Mouse (Mus musculus) embryonic facial prominence, embryonic 11.5 days (tissue): ENCODE results near the gene Myrip. TPM values are rescaled to one million over a fixed set of nuclear protein-coding genes. Genes with fewer than 3 reads are reported as not detected.

Experiments used
- ATAC-seq: fragments of 200-750 bp; cut with Nextera tagmentation; replicated peaks from 2 replicates; pipeline ENCODE4 v1.8.0; 2017; ENCODE audit warnings: low read depth; ENCODE audit not compliant: insufficient number of reproducible peaks, low FRiP score, low TSS enrichment
- DNase-seq: peaks from one replicate; pipeline ENCODE4 v3.0.0-alpha.2; 2015; ENCODE audit warnings: low spot score
- H3K27ac ChIP-seq: fragments of 300-500 bp; sonication (generic); replicated peaks from 2 replicates; pipeline ENCODE4 v1.5.1; 2014; ENCODE audit warnings: mild to moderate bottlenecking, low read depth, low read length, control low read depth
- H3K27me3 ChIP-seq: fragments of 300-500 bp; sonication (generic); 2 replicates; pipeline ENCODE4 v1.6.1; 2014; ENCODE audit warnings: mild to moderate bottlenecking, low read length, moderate library complexity, mixed read lengths; ENCODE audit not compliant: control insufficient read depth, insufficient read depth
- H3K36me3 ChIP-seq: fragments of 300-500 bp; sonication (generic); replicated peaks from 2 replicates; pipeline ENCODE4 v1.6.1; 2014; ENCODE audit warnings: low read depth, mild to moderate bottlenecking, low read length, moderate library complexity, mixed read lengths; ENCODE audit not compliant: control insufficient read depth, insufficient read depth
- H3K4me1 ChIP-seq: fragments of 300-500 bp; sonication (generic); 2 replicates; pipeline ENCODE4 v1.6.1; 2014; ENCODE audit warnings: low read length, mixed read lengths; ENCODE audit not compliant: control insufficient read depth, insufficient read depth
- H3K4me2 ChIP-seq: fragments of 300-500 bp; sonication (generic); 2 replicates; pipeline ENCODE4 v1.6.1; 2014; ENCODE audit warnings: low read depth, mild to moderate bottlenecking, control low read depth, low read length, moderate library complexity
- H3K4me3 ChIP-seq: fragments of 300-500 bp; sonication (generic); 2 replicates; pipeline ENCODE4 v1.5.1; 2014; ENCODE audit warnings: low read depth, low read length, control low read depth
- H3K9ac ChIP-seq: fragments of 300-500 bp; sonication (generic); replicated peaks from 2 replicates; pipeline ENCODE4 v1.6.1; 2014; ENCODE audit warnings: mild to moderate bottlenecking, control low read depth, low read length
- H3K9me3 ChIP-seq: fragments of 300-500 bp; sonication (generic); replicated peaks from 2 replicates; pipeline ENCODE4 v1.6.1; 2016; ENCODE audit warnings: mild to moderate bottlenecking, low read length, inconsistent platforms, mixed read lengths; ENCODE audit not compliant: control insufficient read depth
- WGBS: fragments of 180-500 bp; shearing (Covaris S2); extraction: QIAGEN DNeasy Blood & Tissue Kit; methylation state at CpG from one replicate; pipeline ENCODE4 v1.1.7; 2014; 5-methylcytosine and 5-hydroxymethylcytosine counted together
- polyA plus RNA-seq: library from polyadenylated mRNA; unstranded; fragments of >200 nt; fragmentation: Nextera tagmentation; extraction: Ambion mirVana; gene quantifications from 2 replicates; pipeline ENCODE4 v1.2.1, GENCODE M21; 2014

The Myrip gene
- polyA plus RNA-seq, 1 experiment from 2014 or later = 0.43 TPM

DNA sequence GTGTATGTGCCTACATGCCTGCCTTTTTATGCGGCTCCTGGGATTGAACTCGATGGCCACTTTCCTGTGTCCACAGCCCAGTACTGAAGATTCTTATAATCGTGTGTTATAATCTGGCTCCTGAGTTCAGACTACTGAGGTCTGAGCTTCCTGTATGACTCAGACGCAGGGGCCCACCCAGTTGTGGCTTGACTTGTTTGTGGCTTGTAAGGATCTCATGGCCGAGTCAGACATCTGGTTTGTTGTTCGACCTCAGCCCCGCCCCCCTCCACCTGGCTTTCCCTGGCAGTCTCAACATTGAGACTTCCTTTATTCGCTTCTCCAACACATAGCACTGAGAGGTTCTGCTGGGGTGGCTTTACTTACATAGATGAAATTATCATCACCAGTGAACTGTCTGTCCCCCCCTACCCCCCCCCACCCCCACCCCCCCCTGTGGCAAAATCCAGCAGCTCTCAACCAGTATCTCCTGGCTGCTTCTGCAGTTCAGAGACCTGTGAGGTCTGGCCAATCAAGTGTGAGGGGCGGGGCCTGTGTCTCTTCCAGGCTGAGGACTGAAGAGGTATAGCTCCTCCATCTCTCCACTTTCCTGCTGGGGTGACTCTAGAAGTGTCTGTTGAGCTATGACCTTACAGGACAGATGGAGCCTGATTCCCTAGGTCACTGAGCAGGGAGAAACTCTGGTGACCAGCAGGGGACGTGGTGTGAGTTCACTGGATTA, 38.8 kb downstream of the Myrip start:
- no peak overlapping the region for H3K4me2 ChIP-seq
- no peaks in the 10 kb centered on the region for H3K27me3 ChIP-seq
- peak; percentile 62 for DNase-seq
- H3K36me3 ChIP-seq = no peaks in the 10 kb centered on the region
- H3K9me3 ChIP-seq = no peaks in the 10 kb centered on the region
- H3K27ac ChIP-seq = no peak overlapping the region
- WGBS = 67% methylated on average over 10 of the region's 10 CpGs
- H3K4me3 ChIP-seq = no peak overlapping the region
- no peak overlapping the region for H3K9ac ChIP-seq
- H3K4me1 ChIP-seq = no peaks in the 10 kb centered on the region
- no peak for ATAC-seq

DNA sequence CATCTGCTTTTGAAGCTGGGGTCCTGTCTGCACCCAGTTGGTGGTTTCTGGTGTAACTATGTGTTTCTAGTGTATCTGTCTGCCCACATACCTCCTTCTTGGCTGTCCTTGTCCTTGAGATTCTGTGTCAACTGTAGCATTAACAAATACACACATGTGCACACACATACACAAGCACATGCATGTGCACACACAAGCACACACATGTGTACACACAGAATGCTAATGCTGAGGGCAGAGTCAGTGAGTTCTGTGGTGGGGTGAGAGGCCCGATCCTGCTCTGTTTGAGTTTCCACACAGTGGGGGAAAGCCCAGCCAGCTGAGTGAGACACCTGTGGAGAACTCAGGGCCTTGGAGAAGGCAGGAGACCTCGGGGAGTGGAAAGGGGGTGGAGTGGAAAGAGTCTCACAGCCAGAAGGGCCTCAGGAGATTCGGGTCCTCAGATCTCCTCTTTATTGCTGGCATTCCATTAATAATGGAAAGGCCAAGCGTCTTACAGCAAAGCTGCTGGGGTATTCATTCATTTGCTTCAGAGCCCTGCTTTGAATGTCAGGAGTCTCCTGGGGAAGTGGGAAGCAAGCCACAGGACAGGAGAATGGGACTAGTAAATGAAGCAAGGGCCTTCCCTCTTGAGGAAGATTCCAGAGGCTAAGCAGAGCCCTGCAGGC, 41.9 kb downstream of the Myrip start:
- DNase-seq (no peak), ATAC-seq (no peak)
- Histone ChIP-seq H3K4me3 (no peak overlapping the region), H3K27ac (no peak overlapping the region), H3K36me3 (no peaks in the 10 kb centered on the region), H3K9ac (no peak overlapping the region), H3K9me3 (no peaks in the 10 kb centered on the region), H3K4me2 (no peak overlapping the region), H3K4me1 (no peaks in the 10 kb centered on the region), H3K27me3 (no peaks in the 10 kb centered on the region)
- WGBS = 59% methylated on average over 4 of the region's 4 CpGs

DNA sequence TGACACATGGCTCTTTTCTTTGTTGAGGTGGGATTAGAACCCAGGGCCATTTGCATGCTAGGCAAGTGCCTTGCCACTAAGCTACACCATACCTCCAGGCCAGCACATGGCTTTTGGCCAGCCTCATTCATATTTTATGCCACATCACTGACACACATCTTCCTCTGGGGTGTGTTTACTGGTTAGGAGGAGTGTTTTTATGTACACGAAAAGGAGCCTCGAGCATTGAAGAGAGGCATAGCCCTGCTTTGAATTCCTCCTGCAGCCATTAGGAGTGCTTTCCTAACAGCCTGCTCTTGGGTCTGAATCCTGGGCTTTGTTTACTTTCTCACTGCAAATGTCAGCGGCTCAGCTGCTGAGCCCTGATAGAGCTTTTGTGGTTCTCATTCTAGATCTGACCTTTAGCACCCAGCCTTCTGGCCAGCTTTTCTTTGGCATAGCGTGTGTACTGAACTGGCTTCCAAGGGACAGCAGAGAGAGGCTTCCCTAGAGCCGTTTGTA, 44.4 kb downstream of the Myrip start:
- no peak overlapping the region for H3K4me2 ChIP-seq
- H3K27ac ChIP-seq = no peak overlapping the region
- H3K4me3 ChIP-seq = no peak overlapping the region
- no peaks in the 10 kb centered on the region for H3K27me3 ChIP-seq
- H3K4me1 ChIP-seq = no peaks in the 10 kb centered on the region
- H3K9ac ChIP-seq = no peak overlapping the region
- no peaks in the 10 kb centered on the region for H3K9me3 ChIP-seq
- DNase-seq (no peak), ATAC-seq (no peak)
- WGBS = 23% methylated on average over 5 of the region's 5 CpGs
- H3K36me3 ChIP-seq = no peaks in the 10 kb centered on the region

DNA sequence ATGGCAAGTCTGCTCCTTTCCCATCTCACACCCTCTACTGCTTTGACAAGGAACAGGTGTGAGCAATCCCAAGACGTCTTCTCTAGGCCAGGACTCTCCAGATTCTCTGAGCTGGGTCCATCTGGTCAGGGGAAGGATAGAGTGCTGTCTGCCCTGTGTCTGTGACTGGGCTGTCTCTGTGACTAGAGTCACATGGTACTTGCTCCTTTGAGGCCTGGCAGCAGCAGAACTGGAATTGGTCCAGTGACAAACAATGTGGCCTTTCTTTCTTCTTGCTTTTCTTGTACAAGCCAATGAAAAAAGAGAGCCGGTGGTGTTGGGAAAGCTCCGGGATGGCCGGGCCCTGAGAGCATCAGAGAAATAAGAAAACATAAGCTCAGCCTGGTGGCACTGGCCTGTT, 47.8 kb downstream of the Myrip start:
- Histone ChIP-seq H3K27me3 (no peaks in the 10 kb centered on the region), H3K9ac (no peak overlapping the region), H3K4me3 (no peak overlapping the region), H3K4me1 (no peaks in the 10 kb centered on the region), H3K9me3 (no peaks in the 10 kb centered on the region), H3K36me3 (no peaks in the 10 kb centered on the region), H3K27ac (no peak overlapping the region), H3K4me2 (no peak overlapping the region)
- 36% methylated on average over 4 of the region's 4 CpGs for WGBS
- DNase-seq (no peak), ATAC-seq (no peak)

- no peak for DNase-seq
- Histone ChIP-seq H3K9me3 (no peaks in the 10 kb centered on the region), H3K4me1 (no peaks in the 10 kb centered on the region), H3K27me3 (no peaks in the 10 kb centered on the region), H3K27ac (no peak overlapping the region), H3K36me3 (no peaks in the 10 kb centered on the region), H3K9ac (no peak overlapping the region), H3K4me3 (no peak overlapping the region), H3K4me2 (no peak overlapping the region)
- no peak for ATAC-seq
- WGBS = 66% methylated on average over 6 of the region's 6 CpGs
These were observed 49.0 kb downstream of the Myrip start for GRCm38 (mm10) chr9:120350346-120350745.

GRCm38 (mm10) chr9:120351061-120351460, 49.7 kb downstream of the Myrip start:
- H3K36me3 ChIP-seq = no peaks in the 10 kb centered on the region
- H3K27ac ChIP-seq = no peak overlapping the region
- 81% methylated on average over 7 of the region's 7 CpGs for WGBS
- no peaks in the 10 kb centered on the region for H3K4me1 ChIP-seq
- H3K4me3 ChIP-seq = no peak overlapping the region
- H3K27me3 ChIP-seq = no peaks in the 10 kb centered on the region
- ATAC-seq (no peak), DNase-seq (no peak)
- H3K9ac ChIP-seq = no peak overlapping the region
- H3K4me2 ChIP-seq = no peak overlapping the region
- H3K9me3 ChIP-seq = no peaks in the 10 kb centered on the region

- Histone ChIP-seq H3K27me3 (no peaks in the 10 kb centered on the region), H3K9me3 (no peaks in the 10 kb centered on the region), H3K4me2 (no peak overlapping the region), H3K4me3 (no peak overlapping the region), H3K9ac (no peak overlapping the region), H3K27ac (no peak overlapping the region), H3K4me1 (no peaks in the 10 kb centered on the region), H3K36me3 (no peaks in the 10 kb centered on the region)
- DNase-seq = no peak
- ATAC-seq = no peak
- WGBS = 92% methylated on average over 8 of the region's 8 CpGs
These were observed 50.2 kb downstream of the Myrip start for GRCm38 (mm10) chr9:120351474-120351873.

- DNase-seq (no peak), ATAC-seq (no peak)
- no peaks in the 10 kb centered on the region for H3K36me3 ChIP-seq
- no peak overlapping the region for H3K9ac ChIP-seq
- H3K4me2 ChIP-seq = no peak overlapping the region
- no peak overlapping the region for H3K4me3 ChIP-seq
- no peak overlapping the region for H3K27ac ChIP-seq
- no peaks in the 10 kb centered on the region for H3K27me3 ChIP-seq
- no peaks in the 10 kb centered on the region for H3K4me1 ChIP-seq
- no peaks in the 10 kb centered on the region for H3K9me3 ChIP-seq
- WGBS = 74% methylated on average over 4 of the region's 4 CpGs
These were observed 51.7 kb downstream of the Myrip start for GRCm38 (mm10) chr9:120353036-120353435.
